Mouse (Mus musculus) layer of hippocampus, postnatal 10 days (tissue): Measurements from ENCODE around the gene Ncapg2. TPM values are rescaled to one million over a fixed set of nuclear protein-coding genes. Genes with fewer than 3 reads are reported as not detected.
A peak's percentile ranks its signal among the peaks of the same experiment; 100 is the strongest.

ENCODE experiments used
- DNase-seq, 2 experiments: peaks; one replicate each; pipeline ENCODE4 v3.0.0; 2021; ENCODE audit warnings: low spot score in 2 of 2
- long read RNA-seq: library from polyadenylated mRNA; stranded (forward); transcript quantifications from one replicate; pipeline ENCODE4 v2.0.0, GENCODE M21; 2023
- total RNA-seq, 2 experiments: library from RNA; stranded (reverse); gene quantifications; 2 replicates each; pipeline ENCODE4 v1.2.3; 2021

Gene Ncapg2
- 10 to 100 TPM in 1 of 2 experiments, 1 to 10 TPM in 1; 9.5 to 10.8 TPM for total RNA-seq
- long read RNA-seq, partial matches to known transcripts: 3 of 3 reads
- long read RNA-seq, other reads (novel, unspliced or antisense): 0 of 3 reads

GRCm38 (mm10) chr12:116405045-116405835, at the start of gene Ncapg2:
Gene Ncapg2, plus strand, starts transcription at chr12:116405402.
- DNase-seq: peak; percentile 98 to 99

- no peak for DNase-seq
Observed at GRCm38 (mm10) chr12:116362091-116362490, 43.1 kb upstream of the Ncapg2 start.

DNA sequence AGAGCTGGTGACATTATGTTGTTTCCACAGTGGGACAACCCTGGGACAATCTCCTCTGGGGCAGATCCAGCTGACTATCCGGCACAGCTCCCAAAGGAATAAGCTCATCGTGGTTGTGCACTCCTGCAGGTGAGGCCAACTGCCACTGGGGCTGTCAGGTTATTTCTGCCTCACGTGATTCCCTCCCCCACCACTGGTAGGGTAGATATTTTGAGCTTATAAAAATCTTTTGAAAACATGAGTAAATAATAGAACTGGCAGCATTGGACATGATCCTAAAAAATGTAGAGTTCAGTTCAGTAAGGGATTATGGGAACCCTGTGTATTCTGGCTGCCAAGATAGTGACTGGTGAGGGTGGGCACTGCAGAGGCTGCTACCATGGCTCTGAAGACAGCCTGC, 38.3 kb upstream of the Ncapg2 start:
- no peak for DNase-seq

DNA sequence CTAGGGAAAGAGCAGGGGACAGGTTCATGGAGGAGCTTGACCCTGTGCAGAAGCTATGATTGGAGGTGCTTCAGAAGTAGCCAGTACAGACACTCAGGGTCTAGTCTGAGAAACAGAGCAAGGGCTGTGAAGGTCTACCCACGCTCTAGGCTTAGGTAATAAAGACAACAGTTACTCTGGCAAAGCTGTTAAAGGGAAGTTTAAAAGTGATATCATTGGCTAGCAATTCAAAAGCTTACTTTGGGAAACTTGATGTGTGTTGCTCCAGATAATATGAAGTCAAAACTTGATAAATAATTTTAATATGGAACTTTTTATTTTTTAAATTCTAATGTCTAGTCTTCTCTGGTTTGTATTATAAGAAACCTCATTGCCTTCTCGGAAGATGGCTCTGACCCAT, 37.9 kb upstream of the Ncapg2 start:
- DNase-seq: no peak

- no peak for DNase-seq
Observed at GRCm38 (mm10) chr12:116368857-116369256, 36.3 kb upstream of the Ncapg2 start.

- DNase-seq: no peak
Observed at GRCm38 (mm10) chr12:116383101-116383500, 22.1 kb upstream of the Ncapg2 start.

DNA sequence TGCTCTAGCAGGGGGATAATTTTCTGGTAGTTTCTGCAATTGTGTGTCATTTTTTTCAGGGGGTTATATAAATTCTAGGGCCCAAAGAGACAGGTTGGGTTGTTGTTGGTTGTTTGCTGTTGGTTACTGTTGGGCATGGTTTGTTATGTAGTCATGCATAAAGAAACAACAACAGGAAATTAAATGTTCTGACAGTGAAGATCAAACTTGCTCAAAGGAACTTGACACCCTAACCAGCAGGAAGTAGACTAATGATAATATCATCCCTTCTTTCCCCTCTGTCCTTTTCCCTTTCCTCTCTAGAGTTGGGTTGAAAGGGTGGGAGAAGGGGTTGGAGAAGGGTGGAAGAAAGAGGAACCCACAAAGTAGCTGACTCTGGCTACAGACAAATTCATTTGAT, 21.2 kb upstream of the Ncapg2 start:
- no peak for DNase-seq

DNA sequence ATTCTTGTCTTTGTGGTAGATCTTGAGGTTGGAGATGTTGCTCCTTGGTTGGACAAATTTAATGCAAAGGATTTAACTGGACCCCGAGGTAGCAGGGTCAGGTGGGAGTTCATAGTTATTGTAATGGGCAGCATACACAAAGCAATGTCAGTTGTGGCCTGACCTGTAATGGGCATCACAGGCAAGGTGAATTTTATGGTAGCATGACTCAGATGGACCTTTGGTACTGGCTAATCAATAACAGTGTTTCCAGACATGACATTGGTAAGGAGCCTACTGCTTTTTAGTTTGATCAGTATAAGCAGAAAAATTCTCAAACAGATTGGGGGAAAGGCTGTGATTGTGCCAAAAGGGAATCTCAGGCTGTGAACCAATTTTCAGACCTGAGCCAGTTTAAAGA, 18.4 kb upstream of the Ncapg2 start:
- DNase-seq: no peak

GRCm38 (mm10) chr12:116389868-116390267, 15.3 kb upstream of the Ncapg2 start:
- DNase-seq: no peak

- no peak for DNase-seq
Observed at GRCm38 (mm10) chr12:116394327-116394726, 10.9 kb upstream of the Ncapg2 start.

DNA sequence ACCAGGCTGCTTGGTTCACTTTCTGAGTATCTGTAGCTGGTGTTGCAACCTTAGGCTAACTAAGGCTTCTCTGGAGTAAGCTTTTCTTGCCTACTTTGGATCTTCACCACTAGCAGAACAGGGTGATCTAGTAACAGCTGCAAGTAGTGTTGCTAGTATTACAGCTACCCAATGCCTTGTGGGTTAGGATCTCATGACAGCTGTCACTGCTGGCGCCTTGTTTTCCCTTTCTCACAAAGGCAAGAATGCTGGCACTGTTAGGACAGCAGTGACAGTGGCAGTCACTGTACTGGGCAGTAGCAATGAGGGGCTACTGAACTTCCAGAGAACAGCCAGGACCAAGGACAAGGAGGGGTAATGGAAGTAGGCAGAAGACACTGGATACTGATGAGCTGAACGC, 9.9 kb upstream of the Ncapg2 start:
- DNase-seq: no peak

- DNase-seq: no peak
Observed at GRCm38 (mm10) chr12:116396072-116396695, 9.0 kb upstream of the Ncapg2 start.

DNA sequence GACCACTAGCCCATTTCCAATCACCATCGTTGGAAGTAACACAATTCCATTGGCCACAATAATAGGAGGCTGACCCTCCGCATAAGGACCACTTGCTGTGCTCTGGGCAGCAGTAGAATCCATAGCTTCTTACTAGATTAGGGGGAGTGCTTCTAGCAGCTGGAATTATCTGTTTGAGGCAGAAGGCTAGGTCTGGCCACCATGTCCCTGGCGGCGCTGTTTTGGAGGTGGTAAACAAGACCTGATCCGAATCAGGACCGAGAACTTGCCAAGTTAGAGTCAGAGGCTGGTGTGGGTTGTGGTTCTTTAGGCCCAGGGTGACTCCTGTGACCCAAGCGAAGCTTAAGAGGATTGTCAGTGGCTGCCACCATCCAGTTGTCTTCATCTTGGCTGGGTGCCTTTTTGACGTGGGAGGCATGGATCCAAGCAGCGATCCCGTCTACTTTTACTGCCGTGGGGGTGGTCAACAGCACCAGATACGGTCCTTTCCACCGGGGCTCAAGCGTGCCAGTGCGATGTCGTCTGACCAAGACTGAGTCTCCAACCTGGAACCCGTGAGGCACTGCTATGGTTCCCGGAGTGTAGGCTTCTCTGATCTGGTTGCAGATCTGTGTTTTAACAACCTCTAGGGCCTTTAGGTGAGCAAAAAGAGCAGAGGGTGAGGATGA, 1.1 kb upstream of the Ncapg2 start:
- peak in 1 of 2 experiments; percentile 20 for DNase-seq

- DNase-seq: no peak
Observed at GRCm38 (mm10) chr12:116405836-116406155, 594 bp downstream of the Ncapg2 start.

GRCm38 (mm10) chr12:116407883-116408282, 2.7 kb downstream of the Ncapg2 start:
- no peak for DNase-seq

DNA sequence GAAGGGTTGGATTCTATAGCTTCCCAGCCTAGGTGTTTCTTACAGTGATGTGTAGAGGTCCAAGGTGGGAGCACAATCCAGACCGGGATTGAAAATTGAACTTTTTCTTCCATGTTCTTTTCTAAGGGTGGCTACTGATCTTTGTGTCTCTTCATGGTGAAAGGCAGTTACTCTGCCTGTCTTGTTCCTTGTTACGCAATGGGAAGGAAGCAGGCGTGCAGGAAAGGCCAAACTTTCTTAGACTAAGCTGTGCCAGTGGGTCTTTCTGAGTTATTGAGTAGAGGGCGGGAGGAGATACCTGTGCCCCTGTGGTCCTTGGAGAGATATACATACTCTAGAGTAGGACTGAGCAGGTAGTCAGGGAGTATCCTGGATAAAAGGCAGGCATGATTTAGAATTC, 9.7 kb downstream of the Ncapg2 start:
- DNase-seq: no peak

GRCm38 (mm10) chr12:116416514-116416913, 11.3 kb downstream of the Ncapg2 start:
- DNase-seq: no peak

GRCm38 (mm10) chr12:116421656-116422055, 16.5 kb downstream of the Ncapg2 start:
- no peak for DNase-seq

DNA sequence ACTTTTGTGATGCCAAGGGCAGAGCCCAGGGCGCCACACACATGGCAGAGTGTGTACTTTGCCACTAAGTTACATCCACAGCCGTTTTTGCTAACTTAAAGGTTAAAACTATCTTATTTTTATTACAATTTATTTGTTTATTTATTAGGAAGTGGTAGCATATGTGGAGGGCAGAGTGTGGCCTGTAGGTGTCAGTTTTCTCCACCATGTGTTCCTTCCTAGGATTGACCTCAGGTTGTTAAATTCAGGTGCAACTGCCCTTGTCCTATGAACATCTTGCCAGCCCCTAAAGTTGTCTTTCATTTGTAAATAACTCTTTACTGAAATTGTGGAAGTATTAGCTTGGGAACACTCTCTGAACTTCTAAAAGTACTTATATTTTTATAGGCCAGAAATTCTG, 20.2 kb downstream of the Ncapg2 start:
- DNase-seq: no peak

GRCm38 (mm10) chr12:116433742-116434141, 28.5 kb downstream of the Ncapg2 start:
- DNase-seq: no peak

- DNase-seq: no peak
Observed at GRCm38 (mm10) chr12:116435232-116435631, 30.0 kb downstream of the Ncapg2 start.

- DNase-seq: no peak
Observed at GRCm38 (mm10) chr12:116436125-116436524, 30.9 kb downstream of the Ncapg2 start.
